Mouse (Mus musculus) embryonic facial prominence, embryonic 15.5 days (tissue): ENCODE data around the gene Amt. TPM values are rescaled to one million over a fixed set of nuclear protein-coding genes. Genes with fewer than 3 reads are reported as not detected.

Experiments
- polyA plus RNA-seq: library from polyadenylated mRNA; unstranded; fragments of >200 nt; fragmentation: Nextera tagmentation; extraction: Ambion mirVana; gene quantifications from 2 replicates; pipeline ENCODE4 v1.2.1, GENCODE M21; 2015

Amt gene
- polyA plus RNA-seq, 1 experiment from 2014 or later: 11.2 TPM

Other genes starting within 250 kb of the Amt start
- gene Gmppb, start 247.6 kb upstream of the Amt start, polyA plus RNA-seq: 38.4 and 40.5 TPM in 2 replicates
- gene Amigo3, start 243.7 kb upstream of the Amt start, polyA plus RNA-seq: 4.0 and 5.0 TPM in 2 replicates
- gene Mst1, start 216.4 kb upstream of the Amt start, polyA plus RNA-seq: 3.1 and 3.5 TPM in 2 replicates
- 28.7 and 34.9 TPM in 2 replicates for gene Rnf123, start 213.5 kb upstream of the Amt start, polyA plus RNA-seq
- gene Apeh, start 202.2 kb upstream of the Amt start, polyA plus RNA-seq: 48.3 and 51.2 TPM in 2 replicates
- gene Bsn, start 106.5 kb upstream of the Amt start, polyA plus RNA-seq: 1.0 and 1.3 TPM in 2 replicates
- gene Dag1, start 32.9 kb upstream of the Amt start, polyA plus RNA-seq: 84.0 and 85.9 TPM in 2 replicates
- gene Nicn1, start 6.4 kb upstream of the Amt start, polyA plus RNA-seq: 41.7 and 42.9 TPM in 2 replicates
- 452 and 468 TPM in 2 replicates for gene Rhoa, start 9.3 kb downstream of the Amt start, polyA plus RNA-seq
- gene Tcta, start 9.3 kb downstream of the Amt start, polyA plus RNA-seq: 41.3 and 51.6 TPM in 2 replicates
- gene Gpx1, start 42.0 kb downstream of the Amt start, polyA plus RNA-seq: 713 and 715 TPM in 2 replicates
- 97.5 and 99.4 TPM in 2 replicates for gene Usp4, start 51.0 kb downstream of the Amt start, polyA plus RNA-seq
- gene 1700102P08Rik, start 96.0 kb downstream of the Amt start, polyA plus RNA-seq: 1.0 and 1.1 TPM in 2 replicates
- gene Ccdc36, start 131.6 kb downstream of the Amt start, polyA plus RNA-seq: 1.2 and 1.3 TPM in 2 replicates
- not detected in 2 replicates for gene BC048562, start 139.6 kb downstream of the Amt start, polyA plus RNA-seq
- 58.6 and 60.7 TPM in 2 replicates for gene Ccdc71, start 163.7 kb downstream of the Amt start, polyA plus RNA-seq
- gene Klhdc8b, start 164.7 kb downstream of the Amt start, polyA plus RNA-seq: 33.4 and 35.7 TPM in 2 replicates
- gene Lamb2, start 182.9 kb downstream of the Amt start, polyA plus RNA-seq: 70.2 and 71.7 TPM in 2 replicates
- 69.8 and 75.4 TPM in 2 replicates for gene Usp19, start 193.7 kb downstream of the Amt start, polyA plus RNA-seq
- gene Qars, start 210.9 kb downstream of the Amt start, polyA plus RNA-seq: 114 and 117 TPM in 2 replicates
- 110 and 125 TPM in 2 replicates for gene Qrich1, start 220.0 kb downstream of the Amt start, polyA plus RNA-seq